Mouse (Mus musculus) liver, embryonic 14.5 days (tissue): Measurements from ENCODE around the gene Ppm1e.

ENCODE experiments used
- CTCF ChIP-seq: IDR thresholded peaks from 2 replicates; pipeline ENCODE4 v1.5.1; 2016; ENCODE audit warnings: antibody characterized with exemption, low read depth, control low read depth
- EP300 ChIP-seq: IDR thresholded peaks from 2 replicates; pipeline ENCODE4 v1.6.1; 2016; ENCODE audit warnings: antibody characterized with exemption, low read depth

DNA sequence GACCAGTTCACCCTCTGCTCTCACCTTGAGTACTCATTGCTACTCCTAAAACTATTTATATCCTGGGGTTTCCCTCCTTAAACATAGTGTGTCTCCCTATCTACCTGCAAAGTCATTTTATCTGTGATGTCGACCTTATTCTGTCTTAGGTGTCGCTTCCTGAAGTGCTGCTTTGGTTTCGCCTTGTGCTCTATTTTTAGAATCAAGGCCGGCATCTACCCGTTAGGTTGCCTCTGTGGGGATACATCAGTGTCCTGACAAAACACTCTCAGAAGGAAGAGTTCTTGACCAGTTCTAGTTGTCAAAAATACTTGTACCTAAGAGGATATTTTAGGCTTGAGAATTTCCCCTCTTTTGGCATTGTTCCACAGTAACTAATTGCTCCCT, 123.3 kb downstream of the Ppm1e start:
- no peak for TF ChIP-seq CTCF
- TF ChIP-seq EP300: no peak
